Mouse (Mus musculus) hindbrain, embryonic 13.5 days (tissue): ENCODE results near the gene Pde6d. TPM values are rescaled to one million over a fixed set of nuclear protein-coding genes. Genes with fewer than 3 reads are reported as not detected.

Source experiments
- ATAC-seq: fragments of 200-750 bp; cut with Nextera tagmentation; 2 replicates; pipeline ENCODE4 v1.8.0; 2017; ENCODE audit warnings: moderate TSS enrichment; ENCODE audit not compliant: low FRiP score
- H3K27ac ChIP-seq: fragments of 300-500 bp; sonication (generic); 2 replicates; pipeline ENCODE4 v1.5.1; 2015; ENCODE audit warnings: inconsistent platforms, mild to moderate bottlenecking, moderate library complexity
- H3K27me3 ChIP-seq: fragments of 300-500 bp; sonication (generic); 2 replicates; pipeline ENCODE4 v1.6.1; 2015; ENCODE audit warnings: mild to moderate bottlenecking, inconsistent platforms
- H3K36me3 ChIP-seq: fragments of 300-500 bp; sonication (generic); 2 replicates; pipeline ENCODE4 v1.6.1; 2015; ENCODE audit warnings: mild to moderate bottlenecking, inconsistent platforms
- H3K4me1 ChIP-seq: fragments of 300-500 bp; sonication (generic); replicated peaks from 2 replicates; pipeline ENCODE4 v1.6.1; 2015; ENCODE audit warnings: inconsistent platforms
- H3K4me2 ChIP-seq: fragments of 300-500 bp; sonication (generic); 2 replicates; pipeline ENCODE4 v1.6.1; 2015; ENCODE audit warnings: inconsistent platforms, mild to moderate bottlenecking, moderate library complexity
- H3K4me3 ChIP-seq: fragments of 300-500 bp; sonication (generic); 2 replicates; pipeline ENCODE4 v1.5.1; 2015; ENCODE audit warnings: mild to moderate bottlenecking, inconsistent platforms
- H3K9ac ChIP-seq: fragments of 300-500 bp; sonication (generic); 2 replicates; pipeline ENCODE4 v1.6.1; 2015; ENCODE audit warnings: mild to moderate bottlenecking, inconsistent platforms
- H3K9me3 ChIP-seq: fragments of 300-500 bp; sonication (generic); 2 replicates; pipeline ENCODE4 v1.6.1; 2016; ENCODE audit warnings: inconsistent platforms
- WGBS: fragments of 180-500 bp; shearing (Covaris S2); methylation state at CpG from one replicate; pipeline ENCODE4 v1.1.7; 2015; 5-methylcytosine and 5-hydroxymethylcytosine counted together
- polyA plus RNA-seq: library from polyadenylated mRNA; unstranded; fragments of >200 nt; fragmentation: Nextera tagmentation; extraction: Ambion mirVana; gene quantifications from 2 replicates; pipeline ENCODE4 v1.2.1, GENCODE M21; 2015

Gene Pde6d
- 92.7 and 97.5 TPM in 2 replicates for polyA plus RNA-seq

- Histone ChIP-seq H3K9me3 (no peaks in the 10 kb centered on the region), H3K27me3 (no peaks in the 10 kb centered on the region), H3K36me3 (no peaks in the 10 kb centered on the region), H3K27ac (peak within 1 kb of the TSS; percentile 84), H3K4me3 (peak within 1 kb of the TSS; percentile 83), H3K4me1 (peaks cover 17% of the 10 kb centered on the region), H3K4me2 (peak within 1 kb of the TSS; percentile 72), H3K9ac (peak within 1 kb of the TSS; percentile 93)
- under 1% methylated on average over 26 of the region's 26 CpGs for WGBS
- peak; percentile 98 for ATAC-seq
These were observed at the start of gene Pde6d, which contains the start of gene Cops7b for GRCm38 (mm10) chr1:86582451-86583096. TSS of gene Pde6d (minus strand) at chr1:86582629. TSS of gene Cops7b (plus strand) at chr1:86582904.

GRCm38 (mm10) chr1:86630527-86630926 lies 48.1 kb upstream of the Pde6d start:
- Histone ChIP-seq H3K4me2 (no peak overlapping the region), H3K9me3 (no peaks in the 10 kb centered on the region), H3K4me1 (peaks cover 15% of the 10 kb centered on the region), H3K36me3 (no peaks in the 10 kb centered on the region), H3K4me3 (no peak overlapping the region), H3K27me3 (no peaks in the 10 kb centered on the region), H3K27ac (no peak overlapping the region), H3K9ac (no peak overlapping the region)
- WGBS = 79% methylated on average over 4 of the region's 4 CpGs
- ATAC-seq = no peak

- Histone ChIP-seq H3K4me3 (no peak overlapping the region), H3K9me3 (no peaks in the 10 kb centered on the region), H3K27me3 (no peaks in the 10 kb centered on the region), H3K36me3 (no peaks in the 10 kb centered on the region), H3K27ac (no peak overlapping the region), H3K4me2 (no peak overlapping the region), H3K4me1 (peaks cover 15% of the 10 kb centered on the region), H3K9ac (no peak overlapping the region)
- no peak for ATAC-seq
- WGBS = 51% methylated on average over 4 of the region's 4 CpGs
These were observed 47.5 kb upstream of the Pde6d start for GRCm38 (mm10) chr1:86629936-86630335.

GRCm38 (mm10) chr1:86628270-86628669 lies 45.8 kb upstream of the Pde6d start:
- WGBS = 84% methylated on average over 3 of the region's 3 CpGs
- H3K9ac ChIP-seq = no peak overlapping the region
- H3K36me3 ChIP-seq = no peaks in the 10 kb centered on the region
- ATAC-seq = no peak
- H3K4me1 ChIP-seq = peaks cover 6% of the 10 kb centered on the region
- H3K27ac ChIP-seq = no peak overlapping the region
- no peaks in the 10 kb centered on the region for H3K27me3 ChIP-seq
- no peak overlapping the region for H3K4me3 ChIP-seq
- H3K4me2 ChIP-seq = no peak overlapping the region
- no peaks in the 10 kb centered on the region for H3K9me3 ChIP-seq

GRCm38 (mm10) chr1:86623001-86624000 lies 40.9 kb upstream of the Pde6d start:
- no peaks in the 10 kb centered on the region for H3K27me3 ChIP-seq
- 63% methylated on average over 16 of the region's 16 CpGs for WGBS
- no peaks in the 10 kb centered on the region for H3K9me3 ChIP-seq
- H3K36me3 ChIP-seq = no peaks in the 10 kb centered on the region
- H3K4me3 ChIP-seq = no peak overlapping the region
- H3K27ac ChIP-seq = no peak overlapping the region
- no peak overlapping the region for H3K4me2 ChIP-seq
- no peak for ATAC-seq
- H3K4me1 ChIP-seq = 0 out of 2 replicates have a peak, but pooled peaks cover 3% of the 10 kb centered on the region
- no peak overlapping the region for H3K9ac ChIP-seq

- 72% methylated on average over 2 of the region's 2 CpGs for WGBS
- Histone ChIP-seq H3K27me3 (no peaks in the 10 kb centered on the region), H3K9me3 (no peaks in the 10 kb centered on the region), H3K36me3 (no peaks in the 10 kb centered on the region), H3K4me3 (no peak overlapping the region), H3K9ac (no peak overlapping the region), H3K4me2 (no peak overlapping the region), H3K27ac (no peak overlapping the region), H3K4me1 (0 out of 2 replicates have a peak, but pooled peaks cover 3% of the 10 kb centered on the region)
- no peak for ATAC-seq
These were observed 39.9 kb upstream of the Pde6d start for GRCm38 (mm10) chr1:86622296-86622695.

- 0 out of 2 replicates have a peak, but pooled peaks have one; percentile 46 for ATAC-seq
- H3K4me1 ChIP-seq = 0 out of 2 replicates have a peak, but pooled peaks cover 3% of the 10 kb centered on the region
- H3K4me3 ChIP-seq = no peak overlapping the region
- H3K36me3 ChIP-seq = no peaks in the 10 kb centered on the region
- no peaks in the 10 kb centered on the region for H3K27me3 ChIP-seq
- 60% methylated on average over 10 of the region's 10 CpGs for WGBS
- H3K4me2 ChIP-seq = no peak overlapping the region
- H3K9me3 ChIP-seq = no peaks in the 10 kb centered on the region
- H3K9ac ChIP-seq = no peak overlapping the region
- no peak overlapping the region for H3K27ac ChIP-seq
These were observed 36.2 kb upstream of the Pde6d start for GRCm38 (mm10) chr1:86618454-86619125.

- H3K27ac ChIP-seq = no peak overlapping the region
- no peak overlapping the region for H3K9ac ChIP-seq
- H3K27me3 ChIP-seq = no peaks in the 10 kb centered on the region
- H3K4me2 ChIP-seq = no peak overlapping the region
- no peaks in the 10 kb centered on the region for H3K4me1 ChIP-seq
- no peak overlapping the region for H3K4me3 ChIP-seq
- no peaks in the 10 kb centered on the region for H3K9me3 ChIP-seq
- ATAC-seq = no peak
- peaks cover 19% of the 10 kb centered on the region for H3K36me3 ChIP-seq
These were observed 31.8 kb upstream of the Pde6d start for GRCm38 (mm10) chr1:86614269-86614668.

GRCm38 (mm10) chr1:86612081-86612480 lies 29.7 kb upstream of the Pde6d start:
- H3K4me1 ChIP-seq = no peaks in the 10 kb centered on the region
- H3K27ac ChIP-seq = no peak overlapping the region
- peaks cover 38% of the 10 kb centered on the region for H3K36me3 ChIP-seq
- no peak overlapping the region for H3K4me3 ChIP-seq
- ATAC-seq = no peak
- H3K4me2 ChIP-seq = no peak overlapping the region
- H3K9me3 ChIP-seq = no peaks in the 10 kb centered on the region
- WGBS = 71% methylated on average over 1 of the region's 1 CpGs
- no peaks in the 10 kb centered on the region for H3K27me3 ChIP-seq
- H3K9ac ChIP-seq = no peak overlapping the region

GRCm38 (mm10) chr1:86610954-86611353 lies 28.5 kb upstream of the Pde6d start:
- Histone ChIP-seq H3K9me3 (no peaks in the 10 kb centered on the region), H3K4me2 (no peak overlapping the region), H3K4me1 (no peaks in the 10 kb centered on the region), H3K4me3 (no peak overlapping the region), H3K9ac (no peak overlapping the region), H3K36me3 (peaks cover 41% of the 10 kb centered on the region), H3K27me3 (no peaks in the 10 kb centered on the region), H3K27ac (no peak overlapping the region)
- ATAC-seq = no peak
- WGBS = 92% methylated on average over 1 of the region's 1 CpGs

- no peaks in the 10 kb centered on the region for H3K27me3 ChIP-seq
- no peak overlapping the region for H3K4me3 ChIP-seq
- no peak overlapping the region for H3K9ac ChIP-seq
- H3K27ac ChIP-seq = no peak overlapping the region
- ATAC-seq = no peak
- no peaks in the 10 kb centered on the region for H3K9me3 ChIP-seq
- no peaks in the 10 kb centered on the region for H3K4me1 ChIP-seq
- H3K4me2 ChIP-seq = no peak overlapping the region
- H3K36me3 ChIP-seq = peaks cover 89% of the 10 kb centered on the region
- 87% methylated on average over 2 of the region's 2 CpGs for WGBS
These were observed 17.7 kb upstream of the Pde6d start for GRCm38 (mm10) chr1:86600117-86600516.

- H3K36me3 ChIP-seq = peaks cover 87% of the 10 kb centered on the region
- no peak overlapping the region for H3K9ac ChIP-seq
- H3K4me2 ChIP-seq = no peak overlapping the region
- H3K27ac ChIP-seq = no peak overlapping the region
- H3K27me3 ChIP-seq = no peaks in the 10 kb centered on the region
- ATAC-seq = no peak
- 76% methylated on average over 3 of the region's 3 CpGs for WGBS
- no peak overlapping the region for H3K4me3 ChIP-seq
- no peaks in the 10 kb centered on the region for H3K9me3 ChIP-seq
- no peaks in the 10 kb centered on the region for H3K4me1 ChIP-seq
These were observed 16.1 kb upstream of the Pde6d start for GRCm38 (mm10) chr1:86598516-86598915.
